Mouse (Mus musculus) hindbrain, embryonic 11.5 days (tissue): ENCODE results near the gene Ramp2. TPM values are rescaled to one million over a fixed set of nuclear protein-coding genes. Genes with fewer than 3 reads are reported as not detected.

ENCODE experiments used
- ATAC-seq: fragments of 200-750 bp; cut with Nextera tagmentation; 2 replicates; pipeline ENCODE4 v1.8.0; 2017; ENCODE audit warnings: mild to moderate bottlenecking, moderate TSS enrichment, moderate library complexity; ENCODE audit not compliant: low FRiP score
- DNase-seq: peaks from one replicate; pipeline ENCODE4 v3.0.0-alpha.2; 2015; ENCODE audit warnings: low spot score
- H3K27ac ChIP-seq: fragments of 300-500 bp; sonication (generic); 2 replicates; pipeline ENCODE4 v1.5.1; 2014; ENCODE audit warnings: mild to moderate bottlenecking, low read depth, low read length
- H3K27me3 ChIP-seq: fragments of 300-500 bp; sonication (generic); 2 replicates; pipeline ENCODE4 v1.6.1; 2014; ENCODE audit warnings: mild to moderate bottlenecking, low read length, moderate library complexity, mixed read lengths; ENCODE audit not compliant: control insufficient read depth, insufficient read depth
- H3K36me3 ChIP-seq: fragments of 300-500 bp; sonication (generic); 2 replicates; pipeline ENCODE4 v1.6.1; 2014; ENCODE audit warnings: mild to moderate bottlenecking, low read length, moderate library complexity, mixed read lengths; ENCODE audit not compliant: control insufficient read depth, insufficient read depth
- H3K4me1 ChIP-seq: fragments of 300-500 bp; sonication (generic); replicated peaks from 2 replicates; pipeline ENCODE4 v1.6.1; 2014; ENCODE audit warnings: low read length, mixed read lengths; ENCODE audit not compliant: control insufficient read depth, insufficient read depth
- H3K4me2 ChIP-seq: fragments of 300-500 bp; sonication (generic); replicated peaks from 2 replicates; pipeline ENCODE4 v1.6.1; 2014; ENCODE audit warnings: mild to moderate bottlenecking, low read depth, low read length
- H3K4me3 ChIP-seq: fragments of 300-500 bp; sonication (generic); 2 replicates; pipeline ENCODE4 v1.5.1; 2014; ENCODE audit warnings: low read depth, low read length
- H3K9ac ChIP-seq: fragments of 300-500 bp; sonication (generic); 2 replicates; pipeline ENCODE4 v1.6.1; 2014; ENCODE audit warnings: low read depth, low read length
- H3K9me3 ChIP-seq: fragments of 300-500 bp; sonication (generic); 2 replicates; pipeline ENCODE4 v1.6.1; 2016; ENCODE audit warnings: low read length; ENCODE audit not compliant: control insufficient read depth
- WGBS: fragments of 180-500 bp; shearing (Covaris S2); extraction: QIAGEN DNeasy Blood & Tissue Kit; methylation state at CpG from one replicate; pipeline ENCODE4 v1.1.7; 2014; 5-methylcytosine and 5-hydroxymethylcytosine counted together
- polyA plus RNA-seq: library from polyadenylated mRNA; unstranded; fragments of >200 nt; fragmentation: Nextera tagmentation; extraction: Ambion mirVana; gene quantifications from 2 replicates; pipeline ENCODE4 v1.2.1, GENCODE M21; 2014

The Ramp2 gene
- polyA plus RNA-seq, 1 experiment from 2014 or later: 71.9 TPM

GRCm38 (mm10) chr11:101221306-101221986 is 24.4 kb upstream of the Ramp2 start:
- H3K27me3 ChIP-seq: no peaks in the 10 kb centered on the region
- H3K36me3 ChIP-seq: no peaks in the 10 kb centered on the region
- no peak for ATAC-seq
- H3K9me3 ChIP-seq: no peaks in the 10 kb centered on the region
- H3K27ac ChIP-seq: no peak overlapping the region
- no peaks in the 10 kb centered on the region for H3K4me1 ChIP-seq
- DNase-seq: no peak
- 92% methylated on average over 8 of the region's 8 CpGs for WGBS
- H3K4me2 ChIP-seq: no peak overlapping the region
- no peak overlapping the region for H3K9ac ChIP-seq
- no peak overlapping the region for H3K4me3 ChIP-seq

- no peak overlapping the region for H3K9ac ChIP-seq
These were observed 21.5 kb upstream of the Ramp2 start for GRCm38 (mm10) chr11:101224337-101224736.

GRCm38 (mm10) chr11:101225331-101226064 is 20.3 kb upstream of the Ramp2 start:
- DNase-seq: no peak
- no peaks in the 10 kb centered on the region for H3K36me3 ChIP-seq
- H3K4me1 ChIP-seq: no peaks in the 10 kb centered on the region
- 22% methylated on average over 25 of the region's 25 CpGs for WGBS
- H3K27ac ChIP-seq: no peak overlapping the region
- H3K27me3 ChIP-seq: no peaks in the 10 kb centered on the region
- no peaks in the 10 kb centered on the region for H3K9me3 ChIP-seq
- H3K4me3 ChIP-seq: peak overlapping the region; percentile 84
- peak overlapping the region; percentile 82 for H3K9ac ChIP-seq
- H3K4me2 ChIP-seq: peak overlapping the region; percentile 90
- ATAC-seq: no peak

More at GRCm38 (mm10) chr11:101224337-101224736, 21.5 kb upstream of the Ramp2 start:
- ATAC-seq (no peak), DNase-seq (no peak)
- Histone ChIP-seq H3K4me1 (no peaks in the 10 kb centered on the region), H3K27me3 (no peaks in the 10 kb centered on the region), H3K4me2 (no peak overlapping the region), H3K27ac (no peak overlapping the region), H3K36me3 (no peaks in the 10 kb centered on the region), H3K9me3 (no peaks in the 10 kb centered on the region), H3K4me3 (no peak overlapping the region)
- 92% methylated on average over 3 of the region's 3 CpGs for WGBS

- Histone ChIP-seq H3K27me3 (no peaks in the 10 kb centered on the region), H3K9ac (peak within 1 kb of the TSS; percentile 82), H3K4me1 (no peaks in the 10 kb centered on the region), H3K27ac (no peak within 1 kb of the TSS), H3K9me3 (no peaks in the 10 kb centered on the region), H3K4me2 (peak within 1 kb of the TSS; percentile 90), H3K4me3 (peak within 1 kb of the TSS; percentile 84), H3K36me3 (no peaks in the 10 kb centered on the region)
- ATAC-seq (peak; percentile 85), DNase-seq (peak; percentile 86)
- WGBS: 2% methylated on average over 51 of the region's 56 CpGs
These were observed 19.6 kb upstream of the Ramp2 start, which contains the start of gene Ezh1 for GRCm38 (mm10) chr11:101226065-101226701. Ezh1 (minus strand) TSS chr11:101226463.

- no peaks in the 10 kb centered on the region for H3K36me3 ChIP-seq
- no peak for ATAC-seq
- no peak overlapping the region for H3K27ac ChIP-seq
- no peaks in the 10 kb centered on the region for H3K27me3 ChIP-seq
- H3K4me3 ChIP-seq: no peak overlapping the region
- no peak overlapping the region for H3K4me2 ChIP-seq
- 24% methylated on average over 8 of the region's 8 CpGs for WGBS
- no peak for DNase-seq
- no peak overlapping the region for H3K9ac ChIP-seq
- 0 out of 2 replicates have a peak, but pooled peaks cover 3% of the 10 kb centered on the region for H3K4me1 ChIP-seq
- H3K9me3 ChIP-seq: no peaks in the 10 kb centered on the region
These were observed 16.4 kb upstream of the Ramp2 start for GRCm38 (mm10) chr11:101229361-101229900.

- ATAC-seq (no peak), DNase-seq (no peak)
- Histone ChIP-seq H3K36me3 (no peaks in the 10 kb centered on the region), H3K27me3 (no peaks in the 10 kb centered on the region), H3K9ac (no peak overlapping the region), H3K27ac (0 out of 2 replicates have a peak overlapping the region, but pooled peaks have one; percentile 20), H3K4me1 (0 out of 2 replicates have a peak, but pooled peaks cover 3% of the 10 kb centered on the region), H3K4me2 (no peak overlapping the region), H3K4me3 (no peak overlapping the region), H3K9me3 (no peaks in the 10 kb centered on the region)
- WGBS: 37% methylated on average over 2 of the region's 2 CpGs
These were observed 15.7 kb upstream of the Ramp2 start for GRCm38 (mm10) chr11:101230061-101230511.

GRCm38 (mm10) chr11:101230526-101230925 is 15.3 kb upstream of the Ramp2 start:
- DNase-seq (no peak), ATAC-seq (no peak)
- H3K9me3 ChIP-seq: no peaks in the 10 kb centered on the region
- H3K36me3 ChIP-seq: no peaks in the 10 kb centered on the region
- H3K9ac ChIP-seq: 0 out of 2 replicates have a peak overlapping the region, but pooled peaks have one; percentile 2
- no peak overlapping the region for H3K4me2 ChIP-seq
- H3K27me3 ChIP-seq: no peaks in the 10 kb centered on the region
- H3K27ac ChIP-seq: 0 out of 2 replicates have a peak overlapping the region, but pooled peaks have one; percentile 20
- H3K4me3 ChIP-seq: no peak overlapping the region
- WGBS: 15% methylated on average over 5 of the region's 5 CpGs
- H3K4me1 ChIP-seq: 0 out of 2 replicates have a peak, but pooled peaks cover 3% of the 10 kb centered on the region
